Comparison of ENCODE assay signal across 8 mouse cellular contexts in genomic region chr19:43878111-43879092, GRCm38 (mm10).
DNase-seq lines count a peak whose midpoint lies in the region; ATAC-seq and TF ChIP-seq lines count a peak whose summit lies in the region.

No protein-coding gene starts in this region.

- H3K36me3 ChIP-seq in E14TG2a.4 (ENCODE audit: insufficient read depth, low read length) = peaks cover 12% of the 10 kb centered on the region
- peaks cover 12% of the 10 kb centered on the region; the same call in 1 of the 2 replicates for H3K36me3 ChIP-seq in forebrain, embryonic 14.5 days (ENCODE audit: control insufficient read depth, insufficient read depth, low read length)
- H3K36me3 ChIP-seq in limb, embryonic 12.5 days = peaks cover 23% of the 10 kb centered on the region

- H3K4me2 ChIP-seq in forebrain, embryonic 14.5 days (ENCODE audit: low read length) = peak overlapping the region; percentile 75
- H3K4me2 ChIP-seq in limb, embryonic 12.5 days = peak overlapping the region; percentile 68

- no peak for TF ChIP-seq CTCF in cerebellum, adult 2 months (IDR thresholded peaks at IDR 0.05; ENCODE audit: borderline replicate concordance, insufficient read depth, low read depth, low read length)
- TF ChIP-seq CTCF in E14TG2a.4 (conservative IDR thresholded peaks at IDR 0.05; ENCODE audit: low read length) = no peak

- H3K27me3 ChIP-seq in cerebellum, adult 2 months (ENCODE audit: control insufficient read depth, insufficient read depth, low read length) = no peaks in the 10 kb centered on the region
- H3K27me3 ChIP-seq in E14TG2a.4 (ENCODE audit: insufficient read depth, low read length) = no peaks in the 10 kb centered on the region
- no peaks in the 10 kb centered on the region for H3K27me3 ChIP-seq in forebrain, embryonic 14.5 days (replicated peaks; ENCODE audit: control insufficient read depth, insufficient read depth, low read length)
- H3K27me3 ChIP-seq in limb, embryonic 12.5 days = no peaks in the 10 kb centered on the region

- H3K9me3 ChIP-seq in E14TG2a.4 (ENCODE audit: low read length) = no peaks in the 10 kb centered on the region; the same call in 1 of the 2 replicates
- no peaks in the 10 kb centered on the region for H3K9me3 ChIP-seq in forebrain, embryonic 14.5 days (replicated peaks; ENCODE audit: control insufficient read depth, low read length)
- peaks cover 4% of the 10 kb centered on the region for H3K9me3 ChIP-seq in limb, embryonic 12.5 days

- ATAC-seq in forebrain, embryonic 14.5 days = no peak
- no peak for ATAC-seq in limb, embryonic 12.5 days (ENCODE audit: insufficient number of reproducible peaks, insufficient read depth, low FRiP score, low TSS enrichment, low read depth)
- ATAC-seq in megakaryocyte-erythroid progenitor cell, adult 5-6 weeks (replicated peaks; ENCODE audit: low FRiP score, low TSS enrichment, poor library complexity, severe bottlenecking) = no peak

- no peak overlapping the region for H3K27ac ChIP-seq in cerebellum, adult 2 months (ENCODE audit: insufficient read depth, low read length)
- peak overlapping the region; percentile 87; the same call in 1 of the 2 replicates for H3K27ac ChIP-seq in forebrain, embryonic 14.5 days (ENCODE audit: low read depth, low read length)
- peak overlapping the region; percentile 97 for H3K27ac ChIP-seq in limb, embryonic 12.5 days

- H3K4me1 ChIP-seq in cerebellum, adult 2 months (ENCODE audit: control insufficient read depth, insufficient read depth, low read length) = no peaks in the 10 kb centered on the region
- peaks cover 76% of the 10 kb centered on the region for H3K4me1 ChIP-seq in E14TG2a.4 (replicated peaks; ENCODE audit: low read depth, low read length)
- peaks cover 27% of the 10 kb centered on the region for H3K4me1 ChIP-seq in forebrain, embryonic 14.5 days (ENCODE audit: control insufficient read depth, insufficient read depth, low read length)
- peaks cover 48% of the 10 kb centered on the region for H3K4me1 ChIP-seq in limb, embryonic 12.5 days (replicated peaks)

- WGBS in cerebellum, adult 2 months = 11% methylated on average over 17 of the region's 17 CpGs
- WGBS in forebrain, embryonic 14.5 days = 3% methylated on average over 17 of the region's 17 CpGs
- WGBS in limb, embryonic 12.5 days = 9% methylated on average over 17 of the region's 17 CpGs

- TF ChIP-seq POLR2A in cerebellum, adult 2 months (IDR thresholded peaks at IDR 0.05; ENCODE audit: borderline replicate concordance, insufficient read depth, low read length) = no peak

- DNase-seq in cerebellum, adult 2 months = no peak
- DNase-seq in cerebellum, adult 11 months = no peak
- peak; percentile 77 for DNase-seq in forebrain, embryonic 14.5 days (ENCODE audit: low spot score)
- DNase-seq in skeletal muscle tissue, adult 2 months (ENCODE audit: low read depth, low spot score) = peak; percentile 48
- no peak for DNase-seq in MN1 (ENCODE audit: low spot score)

- peak overlapping the region; percentile 79 for H3K9ac ChIP-seq in forebrain, embryonic 14.5 days (ENCODE audit: low read length)
- H3K9ac ChIP-seq in limb, embryonic 12.5 days (replicated peaks) = peak overlapping the region; percentile 83

- H3K4me3 ChIP-seq in cerebellum, adult 2 months (replicated peaks; ENCODE audit: insufficient read depth, low read depth, low read length) = peak overlapping the region; percentile 69
- H3K4me3 ChIP-seq in E14TG2a.4 (replicated peaks; ENCODE audit: low read length) = peak overlapping the region; percentile 86
- H3K4me3 ChIP-seq in forebrain, embryonic 14.5 days (ENCODE audit: low read depth, low read length) = peak overlapping the region; percentile 64
- peak overlapping the region; percentile 68 for H3K4me3 ChIP-seq in limb, embryonic 12.5 days (replicated peaks)

Comparison
In these comparisons a context has a peak if more than half of its experiments do, and no peak if none do; other contexts are left out.
1. DNase-seq: peak in forebrain, embryonic 14.5 days (single experiment) and skeletal muscle tissue, adult 2 months (single experiment); none in cerebellum, adult 2 months (0 of 2), cerebellum, adult 11 months (single experiment) and MN1 (single experiment).
2. Peak in every context shown above with its lines, with median percentiles within 50 percentile points of each other: H3K4me3 ChIP-seq.